8 mouse cellular contexts compared by ENCODE assay signal in the genomic region with DNA sequence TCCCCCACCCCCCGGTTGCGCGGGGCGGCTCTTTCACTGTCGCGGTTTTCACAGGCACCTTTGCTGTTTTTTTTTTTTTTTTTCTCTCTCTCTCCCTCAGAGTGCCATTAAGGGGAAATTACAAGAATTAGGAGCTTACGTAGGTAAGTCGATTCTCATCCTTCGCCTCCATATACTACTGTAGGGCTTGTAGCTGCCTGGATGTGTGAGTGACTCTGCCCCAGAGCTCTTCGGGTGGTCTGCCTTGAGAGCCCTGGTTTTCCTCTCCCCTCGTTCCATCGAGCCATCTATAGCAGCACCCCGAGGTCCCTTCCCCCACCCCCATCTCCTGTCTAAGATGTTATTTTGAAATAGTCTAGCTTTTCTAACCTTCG. TPM values are rescaled to one million over a fixed set of nuclear protein-coding genes. Genes with fewer than 3 reads are reported as not detected.
DNase-seq lines count a peak whose midpoint lies in the region; ATAC-seq and TF ChIP-seq lines count a peak whose summit lies in the region.

No protein-coding gene starts in this region.

- peak; percentile 39; the same call in 1 of the 2 replicates for ATAC-seq in hindbrain, postnatal 0 days
- ATAC-seq in midbrain, embryonic 12.5 days (ENCODE audit: low FRiP score, low read depth), result peak; percentile 53

- peak overlapping the region; percentile 97 for H3K27ac ChIP-seq in heart, embryonic 10.5 days
- peak overlapping the region; percentile 86; the same call in 1 of the 2 replicates for H3K27ac ChIP-seq in cortical plate, adult 2 months (ENCODE audit: insufficient read depth, low read length)
- peak overlapping the region; percentile 91 for H3K27ac ChIP-seq in hindbrain, postnatal 0 days
- peak overlapping the region; percentile 94 for H3K27ac ChIP-seq in midbrain, embryonic 12.5 days (replicated peaks)

- H3K79me2 ChIP-seq in C2C12 (ENCODE audit: control insufficient read depth, insufficient read depth), result peaks cover 54% of the 10 kb centered on the region

- H3K9me3 ChIP-seq in heart, embryonic 10.5 days, result no peaks in the 10 kb centered on the region
- no peaks in the 10 kb centered on the region for H3K9me3 ChIP-seq in hindbrain, postnatal 0 days (ENCODE audit: low read length)
- no peaks in the 10 kb centered on the region for H3K9me3 ChIP-seq in midbrain, embryonic 12.5 days

- peak overlapping the region; percentile 90 for H3K4me3 ChIP-seq in heart, embryonic 10.5 days
- H3K4me3 ChIP-seq in C2C12 (ENCODE audit: insufficient read depth, poor library complexity, severe bottlenecking), result peak overlapping the region; percentile 60
- H3K4me3 ChIP-seq in cortical plate, adult 2 months (ENCODE audit: insufficient read depth, low read length), result peak overlapping the region; percentile 95
- peak overlapping the region; percentile 94 for H3K4me3 ChIP-seq in hindbrain, postnatal 0 days (ENCODE audit: low read length)
- peak overlapping the region; percentile 95 for H3K4me3 ChIP-seq in midbrain, embryonic 12.5 days

- peaks cover 19% of the 10 kb centered on the region for H3K4me1 ChIP-seq in heart, embryonic 10.5 days
- peaks cover 3% of the 10 kb centered on the region; the same call in 1 of the 2 replicates for H3K4me1 ChIP-seq in cortical plate, adult 2 months (ENCODE audit: control insufficient read depth, insufficient read depth, low read length)
- H3K4me1 ChIP-seq in hindbrain, postnatal 0 days (ENCODE audit: insufficient read depth, low read length), result peaks cover 10% of the 10 kb centered on the region; the same call in 1 of the 2 replicates
- H3K4me1 ChIP-seq in midbrain, embryonic 12.5 days, result peaks cover 24% of the 10 kb centered on the region

- H3K9ac ChIP-seq in hindbrain, postnatal 0 days (replicated peaks; ENCODE audit: low read length), result peak overlapping the region; percentile 85
- H3K9ac ChIP-seq in midbrain, embryonic 12.5 days (replicated peaks), result peak overlapping the region; percentile 89

- peak overlapping the region; percentile 77 for H3ac ChIP-seq in C2C12 (ENCODE audit: control insufficient read depth, insufficient read length, low read depth)

- TF ChIP-seq CTCF in C2C12 (IDR thresholded peaks at IDR 0.05; ENCODE audit: control insufficient read depth, insufficient read depth, insufficient read length), result no peak
- no peak for TF ChIP-seq CTCF in cortical plate, adult 2 months (IDR thresholded peaks at IDR 0.05; ENCODE audit: extremely low read depth, insufficient read depth, low read length)
- TF ChIP-seq CTCF in hindbrain, postnatal 0 days (IDR thresholded peaks at IDR 0.05; ENCODE audit: low read depth), result no peak

- intact Hi-C loops in heart, postnatal 14 days (cut with DNase I), result no loop called here

- peaks cover 50% of the 10 kb centered on the region for H3K79me3 ChIP-seq in C2C12 (ENCODE audit: low read depth)

- H3K4me2 ChIP-seq in hindbrain, postnatal 0 days (ENCODE audit: low read depth, low read length), result peak overlapping the region; percentile 70
- peak overlapping the region; percentile 70 for H3K4me2 ChIP-seq in midbrain, embryonic 12.5 days (replicated peaks)

- H3K27me3 ChIP-seq in heart, embryonic 10.5 days (ENCODE audit: insufficient read depth, poor library complexity, severe bottlenecking), result no peaks in the 10 kb centered on the region
- no peaks in the 10 kb centered on the region for H3K27me3 ChIP-seq in C2C12 (ENCODE audit: control insufficient read depth, insufficient read depth, insufficient read length)
- no peaks in the 10 kb centered on the region for H3K27me3 ChIP-seq in hindbrain, postnatal 0 days (ENCODE audit: insufficient read depth, low read length)
- H3K27me3 ChIP-seq in midbrain, embryonic 12.5 days, result no peaks in the 10 kb centered on the region

- peaks cover 5% of the 10 kb centered on the region; the same call in 1 of the 2 replicates for H3K36me3 ChIP-seq in heart, embryonic 10.5 days
- H3K36me3 ChIP-seq in C2C12 (ENCODE audit: control insufficient read depth, insufficient read depth), result peaks cover 12% of the 10 kb centered on the region
- no peaks in the 10 kb centered on the region for H3K36me3 ChIP-seq in hindbrain, postnatal 0 days (ENCODE audit: insufficient read depth, low read length)
- no peaks in the 10 kb centered on the region for H3K36me3 ChIP-seq in midbrain, embryonic 12.5 days

- TF ChIP-seq POLR2A in cortical plate, adult 2 months (IDR thresholded peaks at IDR 0.05; ENCODE audit: extremely low read depth, insufficient read depth, low read length), result no peak

- WGBS in heart, embryonic 10.5 days, result 2% methylated on average over 14 of the region's 14 CpGs
- WGBS in hindbrain, postnatal 0 days, result 2% methylated on average over 13 of the region's 14 CpGs
- WGBS in midbrain, embryonic 12.5 days, result 2% methylated on average over 14 of the region's 14 CpGs

- DNase-seq in heart, embryonic 10.5 days (ENCODE audit: low spot score), result no peak
- no peak for DNase-seq in heart, postnatal 14 days
- peak; percentile 47 for DNase-seq in hindbrain, postnatal 0 days (ENCODE audit: low spot score)
- no peak for DNase-seq in gastrocnemius, postnatal 4 days (ENCODE audit: low spot score in 2 of 2)
- no peak for DNase-seq in urinary bladder, postnatal 36 days (ENCODE audit: low spot score in 2 of 2)

TF ChIP-seq in C2C12, 6 proteins besides CTCF, POLR2A, EP300 and RAD21:
- TF ChIP-seq FOSL1 (IDR thresholded peaks at IDR 0.05; ENCODE audit: insufficient read depth, low read length, poor library complexity, severe bottlenecking), result no peak
TF ChIP-seq in C2C12: peak in this region for 0.

RNA-seq across cellular contexts. Expression of a gene that starts 0.6 kb away (rescaled TPM):
- 104 and 128 TPM in 2 replicates for polyA plus RNA-seq in heart, embryonic 10.5 days (2016; fragmentation: Nextera tagmentation; extraction: Ambion mirVana)
- 10 to 100 TPM; 60.3 to 64.3 TPM for total RNA-seq in heart, postnatal 14 days (2021)
- 29.6 TPM for polyA plus RNA-seq in C2C12 (2012; fragmentation: generic; extraction: Trizol)
- 119 TPM in 2 replicates for polyA plus RNA-seq in cortical plate, adult 2 months (2012; rRNA removed)
- 84.1 and 102 TPM in 2 replicates for total RNA-seq in hindbrain, postnatal 0 days (2014; rRNA removed)
- 100.0 and 101 TPM in 2 replicates for polyA plus RNA-seq in hindbrain, postnatal 0 days (2015; fragmentation: Nextera tagmentation; extraction: Ambion mirVana)
- 157 and 161 TPM in 2 replicates for polyA plus RNA-seq in midbrain, embryonic 12.5 days (2016; fragmentation: Nextera tagmentation; extraction: Ambion mirVana)
- total RNA-seq in gastrocnemius, postnatal 4 days (2021), result 10 to 100 TPM; 67.9 to 75.1 TPM

RNA-seq across cellular contexts. Expression of a gene that starts 10.2 kb away (rescaled TPM):
- polyA plus RNA-seq in heart, embryonic 10.5 days (2016; fragmentation: Nextera tagmentation; extraction: Ambion mirVana), result 9.0 and 9.3 TPM in 2 replicates
- total RNA-seq in heart, postnatal 14 days (2021), result 10 to 100 TPM; 21.6 to 22.5 TPM
- 19.9 TPM for polyA plus RNA-seq in C2C12 (2012; fragmentation: generic; extraction: Trizol)
- polyA plus RNA-seq in cortical plate, adult 2 months (2012; rRNA removed), result 8.5 and 10.6 TPM in 2 replicates
- total RNA-seq in hindbrain, postnatal 0 days (2014; rRNA removed), result 3.7 and 6.0 TPM in 2 replicates
- polyA plus RNA-seq in hindbrain, postnatal 0 days (2015; fragmentation: Nextera tagmentation; extraction: Ambion mirVana), result 2.5 and 2.7 TPM in 2 replicates
- 9.3 and 9.8 TPM in 2 replicates for polyA plus RNA-seq in midbrain, embryonic 12.5 days (2016; fragmentation: Nextera tagmentation; extraction: Ambion mirVana)
- 10 to 100 TPM; 53.4 to 56.0 TPM for total RNA-seq in gastrocnemius, postnatal 4 days (2021)
